Mouse (Mus musculus) embryonic facial prominence, embryonic 15.5 days (tissue): ENCODE measurements around the gene Lsm14b. TPM values are rescaled to one million over a fixed set of nuclear protein-coding genes. Genes with fewer than 3 reads are reported as not detected.

Experiments used
- ATAC-seq: fragments of 200-750 bp; cut with Nextera tagmentation; 2 replicates; pipeline ENCODE4 v1.8.0; 2017; ENCODE audit warnings: low read depth, moderate TSS enrichment; ENCODE audit not compliant: insufficient number of reproducible peaks, low FRiP score, low TSS enrichment
- H3K27ac ChIP-seq: fragments of 300-500 bp; sonication (generic); replicated peaks from 2 replicates; pipeline ENCODE4 v1.5.1; 2015; ENCODE audit warnings: mild to moderate bottlenecking, inconsistent platforms
- H3K27me3 ChIP-seq: fragments of 300-500 bp; sonication (generic); 2 replicates; pipeline ENCODE4 v1.6.1; 2015; ENCODE audit warnings: inconsistent platforms
- H3K36me3 ChIP-seq: fragments of 300-500 bp; sonication (generic); 2 replicates; pipeline ENCODE4 v1.6.1; 2015; ENCODE audit warnings: mild to moderate bottlenecking, inconsistent platforms
- H3K4me1 ChIP-seq: fragments of 300-500 bp; sonication (generic); 2 replicates; pipeline ENCODE4 v1.6.1; 2015; ENCODE audit warnings: inconsistent platforms
- H3K4me2 ChIP-seq: fragments of 300-500 bp; sonication (generic); replicated peaks from 2 replicates; pipeline ENCODE4 v1.6.1; 2015; ENCODE audit warnings: mild to moderate bottlenecking, inconsistent platforms
- H3K4me3 ChIP-seq: fragments of 300-500 bp; sonication (generic); replicated peaks from 2 replicates; pipeline ENCODE4 v1.5.1; 2015; ENCODE audit warnings: mild to moderate bottlenecking, inconsistent platforms
- H3K9ac ChIP-seq: fragments of 300-500 bp; sonication (generic); 2 replicates; pipeline ENCODE4 v1.6.1; 2015; ENCODE audit warnings: inconsistent platforms
- H3K9me3 ChIP-seq: fragments of 300-500 bp; sonication (generic); replicated peaks from 2 replicates; pipeline ENCODE4 v1.6.1; 2016; ENCODE audit warnings: inconsistent platforms
- WGBS: fragments of 180-500 bp; shearing (Covaris S2); methylation state at CpG from one replicate; pipeline ENCODE4 v1.1.7; 2015; 5-methylcytosine and 5-hydroxymethylcytosine counted together
- polyA plus RNA-seq: library from polyadenylated mRNA; unstranded; fragments of >200 nt; fragmentation: Nextera tagmentation; extraction: Ambion mirVana; gene quantifications from 2 replicates; pipeline ENCODE4 v1.2.1, GENCODE M21; 2015

Lsm14b gene
- polyA plus RNA-seq, 1 experiment from 2014 or later: 8.9 TPM

DNA sequence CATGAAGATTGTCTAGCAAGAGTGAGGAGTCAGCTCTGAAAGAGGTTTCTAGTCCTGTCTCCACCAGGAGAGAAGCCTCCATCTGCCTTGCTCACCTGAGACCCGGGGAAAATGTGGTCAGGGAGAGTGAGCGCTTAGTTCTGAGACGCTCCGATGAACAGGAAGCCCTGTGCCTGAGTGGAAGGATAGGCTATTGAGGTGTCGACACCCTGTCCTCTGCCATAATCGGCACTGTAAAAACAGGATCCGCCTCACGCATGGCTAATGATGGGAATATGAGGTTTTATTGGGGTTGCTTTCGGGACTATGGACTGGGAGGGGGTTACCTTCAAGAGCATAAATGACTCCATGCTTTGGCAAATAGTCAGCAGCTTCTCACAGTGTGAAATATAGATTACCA is 6.2 kb upstream of the Lsm14b start:
- H3K4me2 ChIP-seq: no peak overlapping the region
- no peaks in the 10 kb centered on the region for H3K9me3 ChIP-seq
- no peak overlapping the region for H3K27ac ChIP-seq
- peaks cover 15% of the 10 kb centered on the region for H3K27me3 ChIP-seq
- no peak for ATAC-seq
- no peak overlapping the region for H3K4me3 ChIP-seq
- H3K9ac ChIP-seq: no peak overlapping the region
- WGBS: 79% methylated on average over 9 of the region's 9 CpGs
- no peaks in the 10 kb centered on the region for H3K36me3 ChIP-seq
- peaks cover 7% of the 10 kb centered on the region; the same call in 1 of the 2 replicates for H3K4me1 ChIP-seq

DNA sequence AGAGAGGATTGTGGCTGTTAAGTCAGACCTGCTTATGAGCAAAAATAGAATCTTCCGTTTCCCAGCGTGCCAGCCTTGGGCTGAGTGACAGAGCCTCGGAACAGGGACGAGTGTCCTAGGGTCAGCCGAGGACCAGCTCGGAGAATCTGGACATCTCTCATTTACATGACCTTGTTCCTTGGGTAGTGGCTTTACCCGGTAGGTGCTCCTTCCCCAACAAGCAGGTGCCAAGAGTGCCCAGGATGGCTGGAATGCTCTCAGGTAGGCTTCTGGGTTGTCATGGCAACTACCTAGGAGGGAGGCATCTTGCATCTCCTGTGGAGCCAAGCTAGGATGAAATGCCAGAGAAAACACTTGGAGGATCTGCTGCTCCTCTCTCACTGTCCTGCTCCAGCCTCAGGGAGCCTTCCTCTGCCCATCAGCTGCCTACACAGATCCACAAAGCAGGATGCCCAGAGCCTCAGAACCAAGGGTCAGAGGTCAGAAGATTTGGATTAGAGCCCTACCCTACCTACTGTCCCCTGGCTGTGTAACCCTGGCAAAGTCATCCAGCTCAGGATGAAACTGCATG is 4.6 kb upstream of the Lsm14b start:
- no peak for ATAC-seq
- 80% methylated on average over 7 of the region's 7 CpGs for WGBS
- H3K9ac ChIP-seq: no peak overlapping the region
- H3K9me3 ChIP-seq: no peaks in the 10 kb centered on the region
- no peak overlapping the region for H3K27ac ChIP-seq
- H3K4me3 ChIP-seq: no peak overlapping the region
- H3K4me2 ChIP-seq: no peak overlapping the region
- peaks cover 15% of the 10 kb centered on the region for H3K27me3 ChIP-seq
- H3K4me1 ChIP-seq: peaks cover 10% of the 10 kb centered on the region
- no peaks in the 10 kb centered on the region for H3K36me3 ChIP-seq

DNA sequence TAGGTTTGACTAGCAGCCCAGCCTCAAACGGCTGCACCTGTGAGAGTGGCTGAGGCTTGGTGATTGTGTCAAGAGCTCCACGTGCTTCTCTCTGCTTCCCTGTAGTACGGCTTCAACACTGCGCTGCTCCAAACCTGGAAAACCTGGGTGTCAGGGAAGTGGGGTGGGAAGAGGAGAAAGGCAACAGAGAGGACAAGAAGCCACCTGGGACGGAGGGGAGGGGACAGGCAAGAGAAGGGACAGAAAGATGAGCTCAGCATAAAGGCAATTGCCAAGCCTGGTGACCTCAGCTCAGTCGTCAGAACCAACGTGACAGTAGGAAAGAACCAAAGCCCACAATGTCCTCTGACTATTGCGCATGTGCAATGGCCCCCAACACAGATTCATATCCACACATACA is 3.9 kb upstream of the Lsm14b start:
- WGBS: 79% methylated on average over 8 of the region's 8 CpGs
- no peak overlapping the region for H3K9ac ChIP-seq
- ATAC-seq: no peak
- H3K4me1 ChIP-seq: peaks cover 14% of the 10 kb centered on the region
- H3K36me3 ChIP-seq: no peaks in the 10 kb centered on the region
- H3K9me3 ChIP-seq: no peaks in the 10 kb centered on the region
- no peak overlapping the region for H3K4me3 ChIP-seq
- peaks cover 15% of the 10 kb centered on the region for H3K27me3 ChIP-seq
- H3K4me2 ChIP-seq: no peak overlapping the region
- no peak overlapping the region for H3K27ac ChIP-seq

DNA sequence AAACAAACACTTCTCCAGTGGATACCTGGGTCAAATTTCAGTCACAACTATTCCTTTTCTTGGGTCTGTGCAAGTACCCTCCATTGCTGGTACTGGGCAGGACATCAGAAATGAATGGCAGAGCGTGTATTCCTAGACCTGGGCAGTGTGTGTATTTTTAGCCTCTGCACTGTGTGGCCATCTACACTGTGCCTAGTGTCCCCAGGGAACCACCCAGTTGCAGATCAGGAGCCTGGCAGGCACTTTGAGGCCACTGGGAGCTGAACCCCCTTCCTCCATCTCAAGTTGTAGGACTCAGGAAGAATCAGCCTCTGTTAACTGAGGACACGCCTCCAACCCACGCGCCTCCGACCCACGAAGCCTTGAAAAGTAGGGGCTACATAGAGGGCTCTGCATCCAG is 2.0 kb upstream of the Lsm14b start:
- no peaks in the 10 kb centered on the region for H3K9me3 ChIP-seq
- no peak overlapping the region for H3K4me2 ChIP-seq
- 63% methylated on average over 6 of the region's 6 CpGs for WGBS
- H3K27me3 ChIP-seq: peaks cover 15% of the 10 kb centered on the region
- no peak overlapping the region for H3K4me3 ChIP-seq
- ATAC-seq: no peak
- H3K9ac ChIP-seq: no peak overlapping the region
- peaks cover 31% of the 10 kb centered on the region for H3K4me1 ChIP-seq
- H3K27ac ChIP-seq: no peak overlapping the region
- H3K36me3 ChIP-seq: no peaks in the 10 kb centered on the region

DNA sequence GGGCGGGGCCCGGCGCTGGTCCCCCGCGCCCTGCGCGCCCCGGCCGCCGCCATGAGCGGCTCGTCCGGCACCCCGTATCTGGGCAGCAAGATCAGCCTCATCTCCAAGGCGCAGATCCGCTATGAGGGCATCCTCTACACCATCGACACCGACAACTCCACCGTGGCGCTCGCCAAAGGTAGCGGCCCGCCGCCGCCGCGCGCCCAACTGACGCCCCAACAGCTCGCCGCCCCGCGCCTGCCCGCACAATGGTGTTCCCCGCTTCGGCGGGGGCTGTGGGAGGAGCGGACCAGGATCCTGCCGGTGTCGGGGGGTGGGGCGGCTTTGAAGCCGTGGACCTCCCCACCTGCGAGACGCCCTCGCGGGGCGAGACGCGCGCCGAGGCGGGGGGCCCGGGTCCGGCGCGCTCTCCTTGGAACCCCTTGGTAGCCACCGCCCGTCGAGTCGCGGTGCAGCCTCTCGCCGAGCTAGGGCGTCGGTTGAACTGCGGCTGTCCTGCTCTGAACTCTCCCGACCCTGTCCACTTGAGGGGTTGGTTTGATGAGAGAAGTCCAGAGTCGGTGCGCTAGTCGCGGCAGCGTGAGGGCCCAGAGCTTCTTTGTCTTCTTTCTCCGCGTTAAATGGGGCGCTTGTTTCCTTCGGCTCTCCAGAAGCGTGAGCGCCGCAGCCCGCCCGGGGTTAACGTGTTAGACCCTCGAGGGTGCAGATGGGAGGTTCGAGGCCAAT is 511 bp downstream of the Lsm14b start:
- Histone ChIP-seq H3K9ac (peak overlapping the region; percentile 89), H3K4me2 (peak overlapping the region; percentile 76), H3K27me3 (peaks cover 15% of the 10 kb centered on the region), H3K9me3 (no peaks in the 10 kb centered on the region), H3K36me3 (peaks cover 24% of the 10 kb centered on the region), H3K4me1 (peaks cover 33% of the 10 kb centered on the region), H3K4me3 (peak overlapping the region; percentile 95), H3K27ac (peak overlapping the region; percentile 91)
- WGBS: under 1% methylated on average over 83 of the region's 84 CpGs
- peak; percentile 0; the same call in 1 of the 2 replicates for ATAC-seq

DNA sequence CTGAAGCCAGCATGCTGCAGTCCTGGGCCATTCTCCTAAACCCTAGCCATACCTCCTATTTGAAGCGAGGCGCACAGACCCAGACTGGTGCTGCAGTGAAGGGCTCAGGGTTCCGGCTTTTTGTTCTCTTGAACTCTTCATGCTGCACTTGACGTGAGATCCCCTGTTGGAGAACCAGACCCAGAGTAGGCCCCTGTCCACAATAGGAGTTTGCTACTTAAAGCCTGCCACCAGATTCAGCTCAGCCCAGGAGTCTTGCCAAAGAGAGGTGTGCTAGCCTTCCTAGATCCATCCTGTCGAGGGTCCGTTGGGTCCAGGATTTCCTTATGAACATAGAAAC is 1.0 kb downstream of the Lsm14b start:
- WGBS: 4% methylated on average over 6 of the region's 6 CpGs
- Histone ChIP-seq H3K4me2 (peak overlapping the region; percentile 76), H3K4me1 (peaks cover 33% of the 10 kb centered on the region), H3K9me3 (no peaks in the 10 kb centered on the region), H3K9ac (peak overlapping the region; percentile 89), H3K4me3 (peak overlapping the region; percentile 95), H3K27me3 (peaks cover 15% of the 10 kb centered on the region), H3K36me3 (peaks cover 29% of the 10 kb centered on the region), H3K27ac (no peak overlapping the region)
- no peak for ATAC-seq

DNA sequence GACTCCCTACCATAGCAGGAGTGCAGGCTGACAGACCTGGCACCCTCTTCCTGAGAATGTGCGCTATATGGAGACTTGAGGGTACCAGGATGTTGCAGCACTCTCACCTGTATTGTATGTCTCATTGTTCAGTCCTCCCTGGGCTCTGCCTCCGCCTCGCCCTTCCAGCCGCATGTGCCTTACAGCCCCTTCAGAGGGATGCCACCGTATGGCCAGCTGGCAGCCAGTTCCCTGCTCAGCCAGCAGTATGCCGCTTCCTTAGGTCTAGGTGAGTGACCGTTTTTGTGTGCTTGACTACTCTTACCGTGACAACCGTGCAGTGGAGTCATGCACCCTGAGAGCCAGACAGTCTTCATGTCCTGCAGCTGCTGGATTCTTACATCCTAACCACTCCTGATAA is 3.0 kb downstream of the Lsm14b start:
- 69% methylated on average over 9 of the region's 9 CpGs for WGBS
- Histone ChIP-seq H3K4me3 (peak overlapping the region; percentile 95; the same call in 1 of the 2 replicates), H3K4me1 (peaks cover 35% of the 10 kb centered on the region), H3K27me3 (peaks cover 2% of the 10 kb centered on the region), H3K27ac (no peak overlapping the region), H3K4me2 (peak overlapping the region; percentile 76; the same call in 1 of the 2 replicates), H3K36me3 (peaks cover 49% of the 10 kb centered on the region), H3K9ac (no peak overlapping the region), H3K9me3 (no peaks in the 10 kb centered on the region)
- no peak for ATAC-seq

DNA sequence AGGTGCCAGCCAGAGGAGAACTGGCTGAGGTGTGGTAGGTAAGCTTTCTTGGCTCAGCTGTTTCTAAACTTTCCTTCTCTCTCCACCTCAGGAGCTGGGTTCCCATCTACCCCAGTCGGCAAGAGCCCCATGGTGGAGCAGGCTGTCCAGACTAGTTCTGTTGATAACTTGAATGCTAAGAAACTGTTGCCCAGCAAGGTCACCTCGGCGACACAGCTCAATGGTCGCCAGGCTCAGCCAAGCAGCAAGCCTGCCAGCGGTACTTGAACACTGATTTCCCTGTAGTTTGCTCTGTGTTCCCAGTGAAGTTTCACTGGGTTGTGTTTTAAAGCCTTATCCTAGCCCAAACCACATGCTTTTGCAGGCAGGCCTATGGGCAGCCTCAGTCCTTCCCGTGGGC is 6.5 kb downstream of the Lsm14b start:
- peaks cover 36% of the 10 kb centered on the region for H3K4me1 ChIP-seq
- H3K27me3 ChIP-seq: no peaks in the 10 kb centered on the region
- no peak for ATAC-seq
- H3K9me3 ChIP-seq: no peaks in the 10 kb centered on the region
- no peak overlapping the region for H3K9ac ChIP-seq
- WGBS: 90% methylated on average over 6 of the region's 6 CpGs
- no peak overlapping the region for H3K4me3 ChIP-seq
- peaks cover 81% of the 10 kb centered on the region for H3K36me3 ChIP-seq
- H3K4me2 ChIP-seq: no peak overlapping the region
- no peak overlapping the region for H3K27ac ChIP-seq

DNA sequence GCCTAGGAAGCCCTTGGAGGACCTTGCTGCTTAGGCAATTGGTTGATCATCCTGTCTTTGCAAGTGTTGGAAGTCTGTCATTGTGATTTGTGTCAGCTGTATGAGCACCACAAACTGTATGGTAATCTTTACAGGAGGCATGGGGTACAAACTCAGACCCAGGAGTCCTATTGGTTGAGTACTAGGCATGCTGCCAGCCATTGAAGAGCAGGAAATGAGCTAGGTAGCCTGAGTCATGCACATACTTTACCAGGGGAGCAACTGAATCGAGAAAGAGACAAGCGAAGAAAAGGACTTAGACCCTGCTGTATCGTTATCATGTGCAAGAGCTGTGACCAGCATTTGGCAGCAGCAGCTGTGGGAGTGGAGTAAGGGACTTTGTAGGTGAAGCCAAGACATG is 8.1 kb downstream of the Lsm14b start:
- Histone ChIP-seq H3K36me3 (peaks cover 96% of the 10 kb centered on the region), H3K27me3 (no peaks in the 10 kb centered on the region), H3K4me3 (no peak overlapping the region), H3K9ac (no peak overlapping the region), H3K4me1 (peaks cover 20% of the 10 kb centered on the region), H3K9me3 (no peaks in the 10 kb centered on the region), H3K27ac (no peak overlapping the region), H3K4me2 (no peak overlapping the region)
- no peak for ATAC-seq
- WGBS: 72% methylated on average over 3 of the region's 3 CpGs

DNA sequence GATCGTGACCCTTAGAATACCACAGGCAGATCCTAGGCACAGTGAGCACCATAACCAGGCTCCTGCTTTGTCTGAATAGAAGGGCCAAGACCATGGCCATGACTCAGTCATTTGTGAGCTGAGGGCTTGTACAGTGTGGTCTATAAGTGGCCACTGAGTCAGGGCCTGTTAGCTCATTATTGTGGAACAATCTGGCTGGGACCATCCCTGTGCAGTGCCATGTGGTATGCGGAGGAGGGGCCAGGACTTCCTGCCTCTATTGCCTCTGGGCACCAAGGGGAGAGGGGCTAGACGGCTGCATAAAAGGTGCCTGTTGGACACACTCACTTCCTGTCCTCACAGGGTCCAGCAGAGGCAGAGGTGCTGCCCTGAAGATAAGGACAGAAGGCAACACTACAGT is 9.2 kb downstream of the Lsm14b start:
- no peaks in the 10 kb centered on the region for H3K27me3 ChIP-seq
- H3K36me3 ChIP-seq: peaks cover 96% of the 10 kb centered on the region
- no peaks in the 10 kb centered on the region for H3K9me3 ChIP-seq
- no peak for ATAC-seq
- no peak overlapping the region for H3K4me2 ChIP-seq
- peaks cover 14% of the 10 kb centered on the region; the same call in 1 of the 2 replicates for H3K4me1 ChIP-seq
- WGBS: 42% methylated on average over 3 of the region's 3 CpGs
- no peak overlapping the region for H3K4me3 ChIP-seq
- H3K9ac ChIP-seq: no peak overlapping the region
- H3K27ac ChIP-seq: peak overlapping the region; percentile 51; the same call in 1 of the 2 replicates

DNA sequence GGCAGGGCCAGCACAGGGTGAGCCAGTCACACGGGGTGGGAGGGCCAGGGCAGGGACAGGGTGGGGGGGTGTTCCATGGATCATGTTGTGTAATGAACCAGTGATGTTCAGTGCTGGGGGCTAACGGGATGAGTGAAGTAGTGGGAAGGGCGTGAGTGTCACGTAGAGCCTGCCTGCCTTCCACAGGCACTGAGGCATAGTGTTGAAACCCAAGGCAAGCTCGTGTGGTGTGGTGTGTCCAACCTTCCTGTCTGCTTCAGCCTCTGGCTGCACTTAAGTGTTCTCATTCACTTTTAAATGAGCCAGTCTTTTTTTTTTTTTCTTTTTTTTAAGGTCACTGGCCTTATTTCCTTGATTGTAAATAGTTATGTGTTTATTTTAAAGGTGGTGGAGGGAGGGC is 10.0 kb downstream of the Lsm14b start:
- Histone ChIP-seq H3K9me3 (no peaks in the 10 kb centered on the region), H3K27me3 (no peaks in the 10 kb centered on the region), H3K4me2 (no peak overlapping the region), H3K4me3 (no peak overlapping the region), H3K27ac (no peak overlapping the region), H3K9ac (no peak overlapping the region), H3K36me3 (peaks cover 91% of the 10 kb centered on the region), H3K4me1 (peaks cover 16% of the 10 kb centered on the region; the same call in 1 of the 2 replicates)
- WGBS: 46% methylated on average over 5 of the region's 5 CpGs
- ATAC-seq: no peak

DNA sequence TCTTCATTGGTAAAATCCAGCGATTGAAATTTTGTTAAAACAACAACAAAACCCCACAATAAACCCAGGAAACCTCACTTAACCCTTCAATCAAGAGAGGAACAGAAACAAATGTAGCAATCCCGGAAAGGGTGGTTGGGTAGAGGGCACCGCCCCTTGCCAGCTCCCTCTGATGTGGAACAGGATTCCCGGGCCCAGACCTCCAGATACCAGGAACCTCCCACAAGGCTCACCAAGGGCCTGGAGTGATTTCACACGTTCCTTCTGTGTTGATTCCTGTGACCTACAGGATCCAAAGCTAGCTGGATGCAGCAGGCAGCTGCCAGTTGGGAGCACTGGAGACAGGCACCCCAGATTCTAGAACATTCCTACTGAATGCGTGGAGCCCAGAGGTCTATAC is 15.6 kb downstream of the Lsm14b start:
- H3K36me3 ChIP-seq: peaks cover 38% of the 10 kb centered on the region
- H3K4me3 ChIP-seq: peak overlapping the region; percentile 99; the same call in 1 of the 2 replicates
- peak overlapping the region; percentile 66 for H3K4me2 ChIP-seq
- no peaks in the 10 kb centered on the region for H3K27me3 ChIP-seq
- H3K9me3 ChIP-seq: no peaks in the 10 kb centered on the region
- ATAC-seq: no peak
- peaks cover 40% of the 10 kb centered on the region for H3K4me1 ChIP-seq
- WGBS: 42% methylated on average over 6 of the region's 6 CpGs
- no peak overlapping the region for H3K9ac ChIP-seq
- H3K27ac ChIP-seq: no peak overlapping the region
